Mouse (Mus musculus) adipocyte (in vitro differentiated cells): ENCODE measurements around the gene Ccnl2.

Experiments used
- DNase-seq: peaks from one replicate; pipeline ENCODE4 v3.0.0-alpha.2; 2016; ENCODE audit warnings: low spot score

Ccnl2 gene

DNA sequence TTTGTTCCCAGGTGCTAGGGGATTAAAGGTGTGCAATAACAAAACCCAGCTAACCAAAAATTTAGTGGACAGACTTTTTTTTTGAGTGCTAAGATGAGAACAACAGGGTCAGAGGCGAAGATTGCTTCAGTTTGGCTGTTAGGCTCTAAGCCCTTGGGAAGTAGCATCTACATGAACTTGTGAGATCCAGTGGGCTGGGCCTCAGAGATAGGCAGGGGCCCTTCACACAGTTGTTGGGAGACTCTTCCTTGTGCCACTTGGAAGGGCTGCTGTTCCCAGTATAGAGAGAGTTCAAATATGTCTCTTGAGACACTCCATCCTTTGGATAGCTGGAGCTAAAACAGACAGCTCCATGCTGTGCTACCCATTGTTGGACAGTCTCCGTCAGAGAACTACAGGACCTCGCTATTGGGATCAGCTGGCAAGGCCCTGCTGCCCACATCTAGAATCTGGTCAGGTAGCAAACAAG lies 22.2 kb upstream of the Ccnl2 start, which contains the start of gene Ankrd65:
Gene Ankrd65, plus strand, starts transcription at position 419 of the 469 bp plus-strand sequence.
- DNase-seq = peak; percentile 96

DNA sequence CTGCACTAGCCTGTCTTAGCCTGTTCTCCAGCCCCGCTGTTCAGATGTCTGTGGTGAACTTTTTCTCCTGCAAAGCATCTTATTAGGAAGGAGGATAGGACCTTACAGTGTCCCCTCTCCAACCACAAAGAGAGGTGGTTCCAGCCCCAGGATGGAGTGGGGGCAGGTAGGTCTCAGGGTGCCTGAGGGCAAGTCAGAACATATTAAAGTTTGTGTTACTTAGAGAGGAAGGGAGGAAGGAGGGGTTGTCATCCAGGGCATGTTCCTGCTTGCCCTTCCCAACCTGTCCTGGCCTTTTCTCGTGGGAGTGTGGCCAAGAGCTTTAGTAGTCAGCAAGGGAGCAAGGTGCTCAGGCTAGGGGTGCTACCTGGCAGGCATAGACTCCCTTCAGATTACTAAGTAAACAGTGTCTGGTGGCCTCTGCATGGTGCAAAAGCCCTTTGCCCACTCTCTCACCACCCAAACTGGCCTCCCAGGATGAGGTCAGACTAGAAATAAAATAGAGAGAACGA lies 21.6 kb upstream of the Ccnl2 start:
- no peak for DNase-seq

DNA sequence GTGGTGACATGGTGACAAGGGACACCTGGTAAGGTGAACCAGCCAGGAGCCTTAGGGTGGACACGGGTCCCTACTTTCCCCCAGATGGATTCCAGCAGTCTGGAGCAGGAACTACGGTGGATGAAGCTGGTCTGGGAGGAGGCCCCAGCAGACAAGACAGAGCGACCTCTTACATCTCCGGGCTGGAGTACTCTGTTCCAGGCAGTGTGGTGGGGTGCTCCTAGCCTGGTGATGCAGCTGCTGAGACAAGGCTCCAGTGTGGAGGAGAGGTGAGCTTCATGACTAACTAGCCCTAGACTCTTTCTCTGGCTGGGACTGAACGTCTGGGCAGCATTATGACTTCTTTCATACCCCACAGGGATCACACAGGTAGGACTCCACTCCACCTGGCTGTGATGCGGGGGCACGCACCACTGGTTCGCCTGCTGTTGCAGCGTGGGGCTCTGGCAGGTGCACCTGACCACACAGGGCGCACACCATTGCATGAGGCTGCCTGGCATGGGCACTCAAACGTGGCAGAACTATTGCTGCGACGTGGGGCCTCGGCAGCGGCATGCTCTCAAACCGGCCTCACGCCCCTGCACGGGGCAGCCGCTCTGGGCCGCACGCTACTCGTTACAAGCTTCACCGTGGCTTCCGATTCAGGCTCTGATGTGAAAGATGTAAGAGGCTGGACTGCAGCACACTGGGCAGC lies 20.9 kb upstream of the Ccnl2 start:
- DNase-seq = no peak

DNA sequence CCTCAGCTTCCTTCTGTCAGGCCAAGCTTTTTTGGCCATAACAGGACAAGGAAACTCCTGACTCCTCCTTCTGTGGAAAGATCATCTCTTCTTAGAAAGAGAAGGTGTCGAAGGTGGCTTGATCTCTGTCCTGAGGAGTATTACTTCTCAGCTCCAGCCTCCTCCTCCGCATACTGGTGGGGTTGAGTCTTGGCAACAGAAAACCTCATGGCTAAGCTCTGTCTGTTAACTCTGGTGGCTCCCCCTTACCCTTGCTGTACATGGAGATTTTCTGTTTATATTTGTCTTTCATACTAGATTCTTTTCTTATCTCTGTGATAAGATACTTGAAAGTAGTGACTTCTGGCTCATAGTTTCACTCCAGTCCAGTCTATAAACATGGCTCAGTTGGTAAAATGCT lies 18.6 kb upstream of the Ccnl2 start:
- no peak for DNase-seq

DNA sequence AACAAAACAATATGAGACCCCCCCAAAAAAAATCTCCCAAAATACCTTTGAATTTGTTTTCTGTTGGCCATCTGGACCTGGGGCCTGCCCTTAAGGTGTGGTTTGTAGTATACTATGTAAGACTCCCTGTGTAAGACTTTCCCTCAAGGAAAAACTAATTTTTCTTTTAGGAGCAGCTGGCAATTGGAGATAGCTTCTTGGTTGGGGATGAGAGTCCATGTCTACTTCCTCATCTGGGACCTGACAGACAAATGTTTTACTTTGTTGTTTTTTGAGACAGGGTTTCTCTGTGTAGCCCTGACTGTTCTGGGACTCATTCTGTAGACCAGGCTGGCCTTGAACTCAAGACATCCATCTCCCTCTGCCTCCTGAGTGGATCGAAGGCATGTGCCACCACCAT lies 10.2 kb upstream of the Ccnl2 start:
- DNase-seq = no peak

DNA sequence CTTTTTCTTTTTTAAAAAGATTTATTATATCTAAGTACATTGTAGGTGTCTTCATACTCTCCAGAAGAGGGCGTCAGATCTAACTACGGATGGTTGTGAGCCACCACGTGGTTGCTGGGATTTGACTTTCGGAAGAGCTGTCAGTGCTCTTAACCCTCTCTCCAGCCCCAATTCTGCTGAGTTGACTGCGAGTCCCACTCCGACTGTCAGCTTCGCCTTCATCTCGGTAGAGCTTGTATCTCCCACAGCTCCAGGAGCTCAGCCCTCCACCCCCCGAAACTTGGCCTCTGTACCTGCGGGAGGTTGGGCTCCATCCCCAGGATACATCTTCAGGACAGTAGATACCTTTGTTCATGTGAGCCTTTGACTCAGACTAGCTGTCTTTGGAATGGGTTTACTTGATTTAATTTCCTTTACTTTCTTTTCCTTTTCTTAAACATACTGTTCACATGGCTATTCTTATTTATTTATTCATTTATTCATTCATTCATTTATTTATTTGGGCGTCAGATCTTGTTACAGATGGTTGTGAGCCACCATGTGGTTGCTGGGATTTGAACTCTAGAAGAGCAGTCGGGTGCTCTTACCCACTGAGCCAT lies 9.4 kb upstream of the Ccnl2 start, which contains the start of gene Mrpl20:
Gene Mrpl20, plus strand, starts transcription at position 138 of the 599 bp plus-strand sequence.
- DNase-seq = no peak

DNA sequence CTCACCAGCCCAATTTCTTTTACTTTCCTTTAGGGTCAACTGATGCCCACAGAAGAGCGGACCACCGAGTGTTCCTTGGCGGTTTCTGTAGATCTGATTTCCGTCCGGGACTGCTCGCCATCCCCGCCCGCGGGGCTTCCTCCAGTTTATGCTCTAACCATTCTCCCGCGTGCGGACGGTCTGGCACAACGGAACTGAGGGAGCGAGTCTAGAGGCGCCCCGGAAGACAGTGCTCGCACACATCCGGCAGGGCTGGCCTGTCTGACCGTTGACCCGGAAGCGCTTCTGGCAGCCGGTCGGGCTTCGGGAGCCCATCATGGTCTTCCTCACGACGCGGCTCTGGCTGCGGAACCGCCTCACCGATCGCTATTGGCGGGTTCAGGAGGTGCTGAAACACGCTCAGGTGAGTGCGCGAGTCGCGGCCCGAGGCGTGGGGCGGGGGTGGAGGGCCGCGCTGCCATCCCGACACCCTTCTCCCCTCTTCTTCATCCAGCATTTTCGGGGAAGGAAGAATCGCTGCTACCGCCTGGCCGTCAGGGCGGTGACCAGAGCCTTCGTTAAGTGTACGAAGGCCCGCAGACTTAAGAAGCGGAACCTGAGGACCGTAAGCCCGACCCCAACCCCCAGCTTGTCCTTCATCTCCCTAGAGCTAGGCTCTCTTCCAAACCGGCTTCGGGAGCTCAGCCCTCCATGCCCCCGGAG lies 8.8 kb upstream of the Ccnl2 start:
- peak; percentile 94 for DNase-seq

DNA sequence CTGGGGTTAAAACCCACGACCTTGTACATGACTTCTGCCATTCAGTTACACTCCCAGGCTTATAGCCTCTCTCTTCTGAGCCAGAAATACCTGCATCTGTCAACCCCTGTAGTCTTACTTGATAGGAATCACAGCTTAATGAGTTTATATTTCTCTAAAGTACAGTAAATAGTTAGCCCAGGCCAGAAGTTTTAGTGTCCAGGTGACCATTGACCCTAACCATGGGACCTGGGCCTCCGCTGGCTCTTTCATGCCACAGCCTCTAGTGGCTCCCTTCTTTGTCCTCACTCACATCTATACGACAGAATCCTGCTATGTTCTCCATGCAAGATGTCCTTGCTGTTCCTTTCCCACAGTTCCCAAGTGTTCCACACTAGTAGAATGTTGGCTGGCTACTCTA lies 4.4 kb upstream of the Ccnl2 start:
- no peak for DNase-seq

DNA sequence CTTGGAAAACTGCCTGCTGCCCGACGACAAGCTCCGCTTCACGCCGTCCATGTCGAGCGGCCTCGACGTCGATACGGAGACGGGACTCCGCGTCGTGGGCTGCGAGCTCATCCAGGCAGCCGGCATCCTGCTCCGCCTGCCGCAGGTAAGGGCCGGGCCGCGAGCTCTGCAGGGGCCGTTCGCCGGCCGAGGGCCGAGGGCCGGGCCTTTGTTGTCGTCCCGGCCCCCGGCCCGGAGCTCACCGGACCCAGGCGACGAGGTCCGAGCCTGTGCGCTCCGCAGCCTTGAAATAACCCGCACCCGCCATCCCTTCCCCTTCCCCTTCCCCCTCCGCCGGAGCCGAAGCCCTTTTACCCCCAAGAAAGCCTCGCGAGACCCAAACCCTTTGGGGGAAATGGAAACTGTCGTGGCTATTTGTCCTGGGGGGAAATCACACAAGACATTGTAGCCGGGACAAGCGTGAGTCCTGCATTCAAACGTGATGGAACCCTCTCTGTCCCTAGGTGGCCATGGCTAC lies 434 bp downstream of the Ccnl2 start:
- DNase-seq = peak; percentile 72

DNA sequence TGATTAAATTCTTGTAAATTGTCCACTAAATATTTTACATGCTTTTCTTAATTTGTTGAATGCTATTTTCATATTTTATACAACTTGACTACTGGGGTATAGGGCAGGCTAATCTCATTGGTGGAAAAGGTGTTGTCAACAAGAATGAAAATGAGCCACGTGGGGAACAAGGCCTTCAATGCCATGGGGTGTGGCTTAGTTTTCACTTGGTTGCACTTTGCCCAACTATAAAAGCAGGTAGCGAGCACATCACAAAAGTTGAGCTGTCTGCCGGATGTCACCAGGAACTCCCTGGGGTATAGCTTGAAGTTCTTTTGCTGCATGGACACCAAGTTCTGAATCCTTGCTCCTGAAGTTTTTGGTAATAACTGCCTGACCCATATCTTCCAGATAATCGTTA lies 5.2 kb downstream of the Ccnl2 start:
- DNase-seq = no peak

DNA sequence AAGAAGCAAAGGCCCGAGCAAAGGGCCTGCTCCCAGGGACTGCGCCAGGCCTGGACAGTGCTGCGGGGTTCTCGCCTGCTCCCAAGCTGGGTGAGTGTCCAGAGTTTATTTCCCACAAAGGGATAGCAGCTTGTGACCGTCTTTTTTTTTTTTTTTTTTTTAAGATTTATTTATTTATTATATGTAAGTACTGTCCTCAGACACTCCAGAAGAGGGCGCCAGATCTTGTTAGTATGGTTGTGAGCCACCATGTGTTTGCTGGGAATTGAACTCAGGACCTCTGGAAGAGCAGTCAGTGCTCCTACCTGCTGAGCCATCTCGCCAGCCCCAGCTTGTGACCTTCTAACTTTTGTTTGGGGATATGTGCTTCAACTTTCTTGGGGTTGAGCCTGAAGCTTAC lies 8.7 kb downstream of the Ccnl2 start:
- no peak for DNase-seq

DNA sequence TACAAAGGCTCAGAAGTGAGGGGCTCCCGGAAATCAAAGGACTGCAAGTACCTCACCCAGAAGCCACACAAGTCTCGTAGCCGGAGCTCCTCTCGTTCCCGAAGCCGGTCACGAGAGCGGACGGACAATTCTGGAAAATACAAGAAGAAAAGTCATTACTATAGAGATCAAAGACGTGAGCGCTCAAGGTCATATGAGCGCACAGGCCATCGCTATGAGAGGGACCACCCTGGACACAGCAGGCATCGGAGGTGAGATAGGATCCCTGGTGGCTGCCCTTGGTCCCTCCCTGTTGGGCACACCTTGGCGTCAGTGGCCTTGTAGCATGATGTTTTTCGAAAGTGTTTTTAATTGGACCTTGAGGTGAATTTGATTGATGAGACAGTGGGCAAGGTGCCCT lies 11.2 kb downstream of the Ccnl2 start:
- no peak for DNase-seq

DNA sequence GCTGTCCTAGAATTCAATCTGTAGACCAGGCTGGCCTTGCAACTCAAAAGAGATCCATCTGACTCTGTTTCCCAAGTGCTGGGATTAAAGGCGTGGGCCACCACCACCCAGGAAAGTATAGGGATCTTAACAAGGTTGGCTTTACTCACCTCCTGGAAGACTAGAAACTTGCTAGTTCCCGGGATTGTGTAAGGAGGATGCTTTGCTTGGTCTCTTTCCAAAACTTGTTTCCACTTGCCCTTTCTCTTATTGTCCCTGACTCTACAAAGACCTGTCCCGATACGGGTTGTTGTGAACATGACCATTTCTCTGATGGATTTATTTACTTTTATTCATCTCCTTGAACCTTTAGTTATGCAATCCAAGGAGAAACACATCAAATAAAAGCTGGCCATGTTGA lies 17.6 kb downstream of the Ccnl2 start:
- DNase-seq = no peak

DNA sequence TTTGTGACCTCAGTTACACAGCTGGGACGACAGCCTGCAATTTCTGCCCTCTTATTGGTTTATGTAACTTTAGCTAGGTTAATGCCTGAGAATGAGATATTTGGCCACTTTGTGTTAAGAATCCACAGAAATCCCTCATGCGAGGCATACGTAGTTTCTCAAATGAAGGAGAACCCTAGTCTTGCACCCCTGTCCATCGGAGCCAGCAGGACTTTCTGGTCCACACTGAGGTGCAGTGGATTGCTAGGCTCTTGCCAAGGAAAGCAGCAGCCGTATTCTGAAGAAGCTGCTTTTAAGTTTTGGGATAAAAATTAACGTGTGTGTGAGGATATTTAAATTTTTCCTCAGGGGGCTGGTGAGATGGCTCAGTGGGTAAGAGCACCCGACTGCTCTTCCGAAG lies 18.3 kb downstream of the Ccnl2 start:
- DNase-seq = no peak

DNA sequence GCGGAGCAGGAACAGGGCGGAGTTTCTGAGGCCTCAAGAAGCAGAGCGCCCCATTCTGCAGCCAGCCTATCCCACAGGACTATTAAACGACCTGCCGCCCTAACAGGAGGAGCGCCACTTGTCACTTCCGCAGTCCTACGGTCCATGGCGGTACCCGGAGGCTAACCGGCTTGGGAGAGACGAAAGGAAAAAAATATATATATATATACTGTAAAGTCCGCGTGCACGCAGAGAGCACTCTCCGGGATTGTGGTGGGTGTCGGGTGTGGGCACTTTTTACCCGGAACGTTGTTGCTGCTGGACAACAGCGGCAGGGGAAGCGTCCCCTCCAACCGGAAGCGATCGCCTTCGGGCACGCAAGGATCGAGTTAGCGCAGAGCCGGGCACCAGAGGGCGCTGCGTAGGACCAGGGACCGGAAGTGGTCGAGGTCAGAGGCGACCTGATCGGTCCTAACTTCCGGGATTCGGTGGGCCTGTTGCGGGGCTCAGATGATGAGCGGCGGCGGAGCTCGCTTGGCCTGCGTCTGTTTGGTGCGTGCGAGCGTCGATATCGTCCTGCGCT lies 19.0 kb downstream of the Ccnl2 start, which contains the start of gene Aurkaip1:
Gene Aurkaip1, plus strand, starts transcription at position 68 of the 562 bp plus-strand sequence.
- DNase-seq = peak; percentile 91

DNA sequence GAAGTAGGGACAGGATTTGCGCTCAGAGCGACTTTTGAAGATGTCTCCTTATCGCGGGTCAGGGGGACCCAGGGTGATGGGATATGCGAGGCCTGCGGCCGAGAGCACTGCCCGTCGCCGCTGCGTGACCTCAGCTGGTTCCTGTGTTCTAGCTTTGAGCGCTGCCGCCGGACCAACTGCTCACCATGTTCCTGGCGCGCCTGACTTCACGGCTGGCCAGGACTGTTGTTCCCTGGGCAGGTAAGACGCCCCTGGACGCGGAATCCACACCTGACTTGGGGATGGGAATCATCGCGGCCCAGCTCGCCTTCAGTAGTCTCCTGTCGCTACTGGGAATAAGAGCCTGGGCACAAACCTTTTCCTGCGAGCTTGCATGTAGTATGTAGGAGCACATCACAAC lies 19.5 kb downstream of the Ccnl2 start:
- no peak for DNase-seq

DNA sequence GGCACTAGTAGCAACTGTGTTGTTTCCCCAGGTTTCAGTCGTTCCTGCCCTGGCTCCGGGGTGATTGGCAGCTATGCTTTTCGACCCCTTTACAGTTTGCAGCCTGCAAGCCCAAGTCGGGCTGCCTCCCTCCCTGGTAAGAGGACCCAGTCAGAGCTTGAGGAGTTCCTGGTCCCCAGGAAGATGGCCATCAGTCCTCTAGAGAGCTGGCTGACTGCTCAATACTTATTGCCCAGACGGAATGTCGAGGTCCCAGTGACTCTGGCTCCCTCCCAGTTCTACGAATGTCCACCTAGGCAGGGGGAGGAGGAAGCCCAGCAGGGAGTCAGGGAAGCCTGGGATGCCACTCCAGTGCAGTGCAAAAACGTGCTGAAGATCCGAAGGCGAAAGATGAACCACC lies 20.0 kb downstream of the Ccnl2 start:
- no peak for DNase-seq

DNA sequence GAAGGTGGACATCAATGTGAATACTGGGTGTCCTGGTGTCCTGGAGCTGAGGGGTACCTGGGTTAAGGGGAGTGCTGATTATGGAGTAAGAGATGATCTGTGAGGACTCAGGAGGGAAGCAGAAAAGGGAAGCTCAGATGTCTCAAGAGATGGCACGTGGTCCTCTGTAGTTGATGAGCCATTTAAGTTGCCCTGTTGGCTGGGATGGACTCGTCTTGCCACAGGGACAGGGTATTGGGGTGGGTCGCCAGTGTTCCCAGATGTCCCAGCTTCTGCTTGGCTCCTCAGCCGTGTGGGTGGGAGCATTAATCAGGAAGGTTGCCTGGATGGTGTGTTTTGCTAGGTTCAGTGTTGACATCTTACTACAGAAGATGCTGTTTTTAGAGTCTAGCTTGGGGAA lies 20.9 kb downstream of the Ccnl2 start:
- no peak for DNase-seq

DNA sequence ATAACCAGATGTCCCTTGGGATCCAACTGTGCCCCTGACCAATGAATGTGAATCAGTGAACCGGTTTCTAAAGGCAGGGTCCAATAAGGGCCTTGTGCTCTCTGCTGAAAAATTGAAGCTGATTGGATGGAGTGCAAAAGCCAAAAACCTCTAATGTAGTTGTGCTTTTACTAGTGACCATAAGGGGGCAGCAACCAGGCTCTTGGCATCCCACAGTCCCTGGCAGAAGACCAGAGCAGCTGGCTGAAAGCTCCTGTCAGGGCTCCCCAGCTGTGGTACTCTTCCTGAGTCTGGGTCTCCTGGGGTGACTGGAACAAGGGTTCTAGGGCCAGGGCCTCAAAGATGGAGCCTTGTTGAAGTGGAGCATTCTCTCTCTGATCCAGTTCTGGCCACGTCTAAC lies 21.5 kb downstream of the Ccnl2 start:
- DNase-seq = peak; percentile 93

DNA sequence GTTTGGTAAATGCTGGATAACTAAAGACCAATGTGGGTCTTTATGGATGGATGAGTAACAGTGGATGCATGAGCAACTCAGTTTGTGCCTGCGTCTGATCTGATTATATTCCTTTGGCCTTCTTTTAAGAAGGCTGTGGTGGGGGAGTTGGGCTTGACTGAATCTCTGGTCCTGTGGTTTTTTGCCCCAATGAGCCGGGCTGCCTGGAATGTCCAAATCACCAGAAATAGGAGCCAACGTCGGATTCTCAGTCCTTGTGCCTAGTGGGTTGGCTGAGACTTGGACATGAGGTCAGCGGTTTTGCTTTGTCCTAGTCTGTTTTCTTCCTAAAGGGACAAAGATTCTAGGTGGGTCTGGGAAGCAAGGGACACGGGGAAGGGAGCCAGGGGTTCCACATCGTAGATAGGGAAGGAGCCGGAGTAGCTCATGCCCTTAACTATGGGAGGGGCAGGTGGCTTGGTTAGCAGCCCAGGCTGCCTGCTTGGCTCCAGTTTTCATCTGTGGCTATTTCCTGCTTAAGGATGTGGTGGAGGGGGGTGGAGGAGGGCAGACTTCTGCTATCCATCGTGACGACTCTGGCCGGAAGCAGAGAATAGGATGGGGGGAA lies 25.2 kb downstream of the Ccnl2 start:
- DNase-seq = peak; percentile 75

DNA sequence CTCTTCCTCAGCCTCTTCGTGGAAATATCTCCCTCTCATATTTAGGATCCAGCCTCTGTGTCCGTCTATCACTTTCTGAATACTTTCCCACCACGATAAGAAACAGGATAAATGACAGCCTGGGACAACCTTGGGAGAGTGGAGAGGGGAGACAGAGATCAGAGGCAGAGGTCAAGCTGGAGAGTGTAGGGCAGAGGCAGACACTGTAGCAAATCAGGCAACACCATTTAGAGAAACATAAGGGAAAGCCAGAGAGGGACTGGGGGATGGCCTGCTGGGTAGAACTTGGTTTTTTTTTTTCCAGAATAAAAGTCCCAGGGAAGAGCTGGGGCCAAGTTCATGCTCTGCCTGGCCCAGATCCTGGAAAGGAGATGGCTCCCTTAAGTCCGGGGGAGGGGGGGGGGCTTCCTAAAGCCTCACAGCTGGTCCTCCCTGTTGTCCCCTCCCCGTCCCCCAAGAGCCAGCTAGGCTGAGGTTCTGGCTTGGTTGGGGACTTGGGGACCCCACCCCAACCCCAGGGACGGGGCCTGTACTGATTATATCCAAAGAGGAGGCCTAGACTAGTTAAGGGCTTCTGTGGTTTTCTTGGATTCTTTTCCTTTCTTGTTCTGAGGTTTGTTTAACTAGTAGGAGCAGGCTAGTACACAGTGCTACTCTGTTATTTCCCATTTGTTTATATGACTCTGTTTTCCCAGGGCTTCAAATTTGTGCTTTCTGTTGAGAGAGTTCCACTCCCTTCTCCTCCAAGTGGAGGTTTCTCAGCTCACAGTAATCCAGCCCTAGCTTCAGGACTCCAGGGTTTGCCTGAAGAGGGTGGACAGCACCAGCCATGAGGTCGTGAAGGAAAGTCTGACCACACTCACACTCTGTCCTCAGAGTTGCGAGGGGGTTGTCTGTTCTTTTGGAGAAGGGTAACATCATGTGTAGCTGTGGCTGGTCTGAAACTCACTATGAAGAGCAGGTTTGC lies 26.2 kb downstream of the Ccnl2 start:
- peak; percentile 85 for DNase-seq
